Mouse (Mus musculus) common myeloid progenitor, adult 5-6 weeks (primary cell): Measurements from ENCODE around the gene Gm35315. TPM values are rescaled to one million over a fixed set of nuclear protein-coding genes. Genes with fewer than 3 reads are reported as not detected.
"Not testable (repeated sequence)": the region's sequence is repeated elsewhere in the genome, so short reads cannot be mapped to it uniquely, and the experiment has no call there.

Source experiments
- ATAC-seq: replicated peaks from 2 replicates; pipeline ENCODE4 v1.8.0; 2016; ENCODE audit warnings: low read depth, mild to moderate bottlenecking, moderate TSS enrichment, inconsistent platforms; ENCODE audit not compliant: poor library complexity, severe bottlenecking
- total RNA-seq: library from RNA; stranded (forward); fragments of 200-1000, 187-1606 nt; gene quantifications from 2 replicates; pipeline ENCODE4 v1.2.3, GENCODE M21; 2017

The Gm35315 gene
- total RNA-seq = 3.0 and 4.6 TPM in 2 replicates

GRCm38 (mm10) chr5:110094030-110094846, at the start of gene Gm35315:
Gene Gm35315, minus strand, starts transcription at chr5:110094420.
- peak; percentile 99 for ATAC-seq

GRCm38 (mm10) chr5:110143007-110143406, 48.8 kb upstream of the Gm35315 start:
- ATAC-seq = peak; percentile 64

GRCm38 (mm10) chr5:110142309-110142708, 48.1 kb upstream of the Gm35315 start:
- no peak; the same call in 1 of the 2 replicates for ATAC-seq

GRCm38 (mm10) chr5:110140424-110140823, 46.2 kb upstream of the Gm35315 start:
- ATAC-seq = no peak

- no peak for ATAC-seq
Observed at GRCm38 (mm10) chr5:110139325-110139724, 45.1 kb upstream of the Gm35315 start.

- no peak for ATAC-seq
Observed at GRCm38 (mm10) chr5:110137816-110138215, 43.6 kb upstream of the Gm35315 start.

GRCm38 (mm10) chr5:110136087-110136464, 41.9 kb upstream of the Gm35315 start:
- ATAC-seq = no peak

- ATAC-seq = peak; percentile 99
Observed at GRCm38 (mm10) chr5:110135293-110136086, 41.3 kb upstream of the Gm35315 start, which contains the start of gene Chfr. Gene Chfr, plus strand, starts transcription at chr5:110135842.

- not testable (repeated sequence) for ATAC-seq
Observed at GRCm38 (mm10) chr5:110122380-110122779, 28.2 kb upstream of the Gm35315 start.

GRCm38 (mm10) chr5:110109991-110110441, 15.8 kb upstream of the Gm35315 start, which contains the start of gene Zfp605:
Gene Zfp605, plus strand, starts transcription at chr5:110110092.
- peak; percentile 57 for ATAC-seq

GRCm38 (mm10) chr5:110108305-110108628, 14.0 kb upstream of the Gm35315 start:
- no peak for ATAC-seq

GRCm38 (mm10) chr5:110107581-110108304, 13.5 kb upstream of the Gm35315 start, which contains the start of gene Gtpbp6:
Gene Gtpbp6, minus strand, starts transcription at chr5:110108197.
- peak; percentile 69 for ATAC-seq

- ATAC-seq = no peak
Observed at GRCm38 (mm10) chr5:110106901-110107564, 12.8 kb upstream of the Gm35315 start.

- ATAC-seq = no peak
Observed at GRCm38 (mm10) chr5:110106140-110106871, 12.1 kb upstream of the Gm35315 start.

GRCm38 (mm10) chr5:110104616-110105380, 10.6 kb upstream of the Gm35315 start:
- ATAC-seq = no peak

GRCm38 (mm10) chr5:110103901-110104615, 9.8 kb upstream of the Gm35315 start:
- no peak for ATAC-seq

GRCm38 (mm10) chr5:110102853-110103625, 8.8 kb upstream of the Gm35315 start:
- ATAC-seq = no peak
